Mouse (Mus musculus) lung, postnatal 0 days (tissue): Measurements from ENCODE around the gene Cdcp2. TPM values are rescaled to one million over a fixed set of nuclear protein-coding genes. Genes with fewer than 3 reads are reported as not detected.

Experiments
- ATAC-seq: fragments of 200-750 bp; cut with Nextera tagmentation; 2 replicates; pipeline ENCODE4 v1.8.0; 2017; ENCODE audit warnings: moderate library complexity
- DNase-seq: peaks from one replicate; pipeline ENCODE4 v3.0.0-alpha.2; 2016; ENCODE audit warnings: low spot score
- H3K27ac ChIP-seq: fragments of 300-500 bp; sonication (generic); 2 replicates; pipeline ENCODE4 v1.5.1; 2014; ENCODE audit warnings: antibody characterized with exemption, mild to moderate bottlenecking, low read length, mixed read lengths
- H3K27me3 ChIP-seq: fragments of 300-500 bp; sonication (generic); replicated peaks from 2 replicates; pipeline ENCODE4 v1.6.1; 2014; ENCODE audit warnings: low read length, mixed read lengths; ENCODE audit not compliant: insufficient read depth
- H3K36me3 ChIP-seq: fragments of 300-500 bp; sonication (generic); 2 replicates; pipeline ENCODE4 v1.6.1; 2014; ENCODE audit warnings: low read length, mixed read lengths; ENCODE audit not compliant: insufficient read depth
- H3K4me1 ChIP-seq: fragments of 300-500 bp; sonication (generic); 2 replicates; pipeline ENCODE4 v1.6.1; 2014; ENCODE audit warnings: antibody characterized with exemption, low read depth, low read length, mixed read lengths; ENCODE audit not compliant: insufficient read depth
- H3K4me2 ChIP-seq: fragments of 300-500 bp; sonication (generic); replicated peaks from 2 replicates; pipeline ENCODE4 v1.6.1; 2014; ENCODE audit warnings: low read depth, mild to moderate bottlenecking, low read length, moderate library complexity, mixed read lengths
- H3K4me3 ChIP-seq: fragments of 300-500 bp; sonication (generic); 2 replicates; pipeline ENCODE4 v1.5.1; 2014; ENCODE audit warnings: low read depth, low read length
- H3K9ac ChIP-seq: fragments of 300-500 bp; sonication (generic); replicated peaks from 2 replicates; pipeline ENCODE4 v1.6.1; 2014; ENCODE audit warnings: low read depth, mild to moderate bottlenecking
- H3K9me3 ChIP-seq: fragments of 300-500 bp; sonication (generic); 2 replicates; pipeline ENCODE4 v1.6.1; 2016; ENCODE audit warnings: low read length, mixed read lengths
- CTCF ChIP-seq: IDR thresholded peaks from 2 replicates; pipeline ENCODE4 v1.5.1; 2016; ENCODE audit warnings: antibody characterized with exemption, mild to moderate bottlenecking
- EP300 ChIP-seq: IDR thresholded peaks from 2 replicates; pipeline ENCODE4 v1.6.1; 2016; ENCODE audit warnings: antibody characterized with exemption, mild to moderate bottlenecking, control low read depth
- WGBS: fragments of 180-500 bp; shearing (Covaris S2); extraction: QIAGEN DNeasy Blood & Tissue Kit; methylation state at CpG from one replicate; pipeline ENCODE4 v1.1.7; 2014; 5-methylcytosine and 5-hydroxymethylcytosine counted together
- polyA plus RNA-seq: library from polyadenylated mRNA; unstranded; fragments of >200 nt; fragmentation: Nextera tagmentation; extraction: Ambion mirVana; gene quantifications from 2 replicates; pipeline ENCODE4 v1.2.1, GENCODE M21; 2015

Cdcp2 gene
- polyA plus RNA-seq, 1 experiment from 2014 or later, result 0.14 TPM

GRCm38 (mm10) chr4:107083126-107083525, 13.6 kb upstream of the Cdcp2 start:
- no peaks in the 10 kb centered on the region for H3K27me3 ChIP-seq
- H3K36me3 ChIP-seq, result no peaks in the 10 kb centered on the region
- no peaks in the 10 kb centered on the region for H3K4me1 ChIP-seq
- no peak overlapping the region for H3K4me3 ChIP-seq
- no peak overlapping the region for H3K9ac ChIP-seq
- DNase-seq (no peak), ATAC-seq (no peak)
- no peak overlapping the region for H3K27ac ChIP-seq
- no peak overlapping the region for H3K4me2 ChIP-seq
- 81% methylated on average over 4 of the region's 4 CpGs for WGBS
- H3K9me3 ChIP-seq, result no peaks in the 10 kb centered on the region
- TF ChIP-seq EP300 (no peak), CTCF (no peak)

DNA sequence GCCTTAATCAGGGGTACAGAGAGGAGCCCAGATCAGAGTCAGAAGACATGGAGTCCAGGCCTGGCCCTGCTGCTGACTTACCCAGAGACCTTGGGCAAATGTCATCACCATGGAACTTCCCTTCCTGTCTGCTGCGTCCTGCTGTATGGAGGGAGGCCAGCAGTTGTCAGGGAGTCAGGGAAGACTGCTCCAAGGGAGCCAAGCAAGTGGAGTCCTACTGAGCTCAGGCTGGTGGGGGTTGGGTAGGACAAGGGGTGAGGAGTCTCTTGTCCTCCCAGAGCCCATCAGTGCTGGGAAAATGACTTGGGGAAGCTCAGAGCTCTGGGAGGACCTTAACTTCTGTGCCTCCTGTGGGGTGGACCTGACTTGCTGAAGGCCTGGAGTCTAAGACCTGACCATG, 12.3 kb upstream of the Cdcp2 start:
- DNase-seq (no peak), ATAC-seq (no peak)
- Histone ChIP-seq H3K36me3 (no peaks in the 10 kb centered on the region), H3K27me3 (no peaks in the 10 kb centered on the region), H3K4me2 (no peak overlapping the region), H3K9ac (no peak overlapping the region), H3K4me1 (no peaks in the 10 kb centered on the region), H3K4me3 (no peak overlapping the region), H3K27ac (no peak overlapping the region), H3K9me3 (no peaks in the 10 kb centered on the region)
- no peak for TF ChIP-seq EP300
- no CpG with 5 or more reads among the region's 1 CpGs for WGBS

DNA sequence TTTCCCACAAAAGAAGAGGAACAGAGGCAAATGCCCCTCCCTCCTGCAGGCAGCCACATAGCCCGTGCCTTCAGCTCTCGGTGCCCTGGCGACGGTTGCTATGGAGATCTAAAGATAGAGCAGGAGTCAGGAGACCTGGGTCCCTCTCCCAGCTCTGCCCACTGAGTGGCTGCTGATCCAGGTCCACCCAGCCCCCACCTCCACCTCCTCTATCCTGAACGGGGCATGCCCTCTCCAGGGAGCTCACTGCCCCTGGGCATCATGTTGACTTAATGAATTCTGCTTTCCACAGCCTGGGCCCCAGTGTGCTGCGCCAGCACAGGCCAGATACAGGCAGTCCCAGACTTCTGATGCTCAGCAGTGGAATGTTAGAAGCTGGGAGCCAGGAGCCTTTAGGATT, 11.8 kb upstream of the Cdcp2 start:
- Histone ChIP-seq H3K27me3 (no peaks in the 10 kb centered on the region), H3K9ac (no peak overlapping the region), H3K4me3 (no peak overlapping the region), H3K4me1 (no peaks in the 10 kb centered on the region), H3K4me2 (no peak overlapping the region), H3K9me3 (no peaks in the 10 kb centered on the region), H3K27ac (no peak overlapping the region), H3K36me3 (no peaks in the 10 kb centered on the region)
- 27% methylated on average over 6 of the region's 6 CpGs for WGBS
- ATAC-seq (peak; percentile 33), DNase-seq (no peak)
- TF ChIP-seq EP300, result no peak
- TF ChIP-seq CTCF, result no peak

DNA sequence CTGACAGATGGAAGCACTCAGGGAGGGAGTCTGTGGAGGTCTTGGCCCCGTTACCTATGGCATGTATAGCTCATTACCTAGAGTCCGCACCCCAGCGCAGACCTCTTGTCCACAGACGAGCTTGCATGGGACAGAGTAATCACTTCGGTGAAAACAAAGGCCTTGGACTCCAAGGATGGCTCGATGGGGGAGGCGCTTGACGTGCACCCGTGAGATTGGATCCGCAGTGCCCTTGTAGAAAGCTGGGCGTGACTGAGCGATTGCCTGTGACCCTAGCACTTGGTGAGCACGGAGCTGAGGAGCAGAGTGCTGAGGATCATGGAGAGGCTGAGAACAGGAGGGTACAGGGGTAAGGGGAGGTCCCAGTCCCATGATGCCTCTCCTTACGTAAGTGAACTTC, 5.0 kb upstream of the Cdcp2 start:
- DNase-seq (no peak), ATAC-seq (no peak)
- Histone ChIP-seq H3K27me3 (no peaks in the 10 kb centered on the region), H3K4me2 (no peak overlapping the region), H3K4me3 (no peak overlapping the region), H3K9ac (no peak overlapping the region), H3K9me3 (no peaks in the 10 kb centered on the region), H3K4me1 (no peaks in the 10 kb centered on the region), H3K36me3 (no peaks in the 10 kb centered on the region), H3K27ac (no peak overlapping the region)
- WGBS, result 80% methylated on average over 14 of the region's 14 CpGs
- TF ChIP-seq EP300, result no peak
- TF ChIP-seq CTCF, result no peak

DNA sequence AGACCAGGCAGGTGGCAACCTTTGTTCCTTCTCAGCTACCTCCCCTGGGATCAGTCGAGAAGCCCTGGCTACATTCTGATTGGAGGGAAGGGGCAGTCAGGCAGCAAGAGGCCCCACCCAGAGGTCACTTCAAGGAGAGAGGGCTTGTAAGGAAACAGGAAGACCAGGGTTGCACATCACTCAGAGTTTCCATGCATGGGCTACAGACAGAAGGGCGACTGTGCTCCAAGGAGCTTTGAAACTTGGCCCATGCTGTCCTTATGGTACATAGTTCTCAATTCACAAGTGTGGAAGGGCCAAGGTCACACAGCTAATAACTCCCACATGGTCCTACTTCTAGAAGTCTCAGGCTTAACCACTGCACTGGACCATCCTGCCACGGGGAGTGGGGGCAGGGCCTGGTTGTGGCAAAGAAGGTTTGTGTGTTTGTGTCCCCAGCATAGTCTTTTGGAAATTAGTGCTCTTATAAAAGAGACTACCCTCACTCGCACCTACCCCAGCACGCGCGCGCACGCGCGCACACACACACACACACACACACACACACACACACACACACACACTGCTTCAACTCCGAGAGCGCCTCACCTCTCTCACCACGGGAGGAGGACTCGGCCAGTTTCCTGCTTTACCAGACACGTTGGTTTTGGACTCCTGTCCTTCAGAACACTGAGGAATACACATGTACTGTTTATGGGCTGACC, 2.1 kb upstream of the Cdcp2 start:
- no peak overlapping the region for H3K4me3 ChIP-seq
- no peaks in the 10 kb centered on the region for H3K27me3 ChIP-seq
- no peaks in the 10 kb centered on the region for H3K4me1 ChIP-seq
- WGBS, result 71% methylated on average over 16 of the region's 16 CpGs
- no peak overlapping the region for H3K9ac ChIP-seq
- DNase-seq, result no peak
- H3K36me3 ChIP-seq, result no peaks in the 10 kb centered on the region
- H3K9me3 ChIP-seq, result no peaks in the 10 kb centered on the region
- TF ChIP-seq CTCF (no peak), EP300 (no peak)
- H3K27ac ChIP-seq, result no peak overlapping the region
- no peak overlapping the region for H3K4me2 ChIP-seq
- no peak for ATAC-seq

GRCm38 (mm10) chr4:107096043-107096442, 648 bp upstream of the Cdcp2 start:
- Histone ChIP-seq H3K4me2 (no peak overlapping the region), H3K4me1 (no peaks in the 10 kb centered on the region), H3K27ac (no peak overlapping the region), H3K27me3 (no peaks in the 10 kb centered on the region), H3K36me3 (no peaks in the 10 kb centered on the region), H3K4me3 (no peak overlapping the region), H3K9me3 (no peaks in the 10 kb centered on the region), H3K9ac (no peak overlapping the region)
- ATAC-seq, result no peak
- WGBS, result 64% methylated on average over 6 of the region's 6 CpGs
- DNase-seq, result no peak
- TF ChIP-seq EP300 (no peak), CTCF (no peak)

DNA sequence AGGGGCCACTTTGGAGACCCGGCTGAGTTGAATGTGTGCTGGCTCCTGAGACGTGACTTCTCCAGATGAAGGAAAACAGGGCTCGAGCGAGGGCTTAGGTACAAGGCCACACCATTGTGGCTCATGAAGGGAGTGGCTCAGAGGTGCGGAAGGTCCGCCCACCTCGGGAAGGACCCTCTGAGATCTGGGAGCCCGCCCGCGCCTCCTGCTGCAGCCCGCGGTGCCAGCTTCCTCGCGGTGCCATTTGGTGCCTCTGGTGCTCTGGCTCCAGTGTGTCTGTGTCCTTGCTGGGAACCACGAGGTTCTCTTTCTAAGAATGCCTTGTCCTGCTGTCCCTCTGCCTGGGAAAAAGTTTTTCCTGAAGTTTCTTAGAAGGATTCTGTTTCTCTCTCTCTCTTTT, 1.2 kb downstream of the Cdcp2 start:
- Histone ChIP-seq H3K4me3 (no peak overlapping the region), H3K27me3 (no peaks in the 10 kb centered on the region), H3K4me2 (no peak overlapping the region), H3K36me3 (no peaks in the 10 kb centered on the region), H3K9me3 (no peaks in the 10 kb centered on the region), H3K27ac (no peak overlapping the region), H3K9ac (no peak overlapping the region), H3K4me1 (no peaks in the 10 kb centered on the region)
- TF ChIP-seq EP300, result no peak
- TF ChIP-seq CTCF, result no peak
- DNase-seq, result no peak
- ATAC-seq, result no peak
- 53% methylated on average over 15 of the region's 15 CpGs for WGBS
